Mouse (Mus musculus) testis, adult 2 months (tissue): Measurements from ENCODE around the gene Rabif. TPM values are rescaled to one million over a fixed set of nuclear protein-coding genes. Genes with fewer than 3 reads are reported as not detected.

Experiments used
- H3K27ac ChIP-seq: fragments of 200-500 bp; 2 replicates; pipeline ENCODE4 v1.5.1; 2012; ENCODE audit warnings: low read depth, low read length; ENCODE audit not compliant: control insufficient read depth, insufficient read depth
- H3K27me3 ChIP-seq: fragments of 200-500 bp; 2 replicates; pipeline ENCODE4 v1.6.1; 2012; ENCODE audit warnings: mild to moderate bottlenecking, low read length, moderate library complexity; ENCODE audit not compliant: control insufficient read depth, insufficient read depth
- H3K36me3 ChIP-seq: fragments of 200-500 bp; 2 replicates; pipeline ENCODE4 v1.6.1; 2012; ENCODE audit warnings: mild to moderate bottlenecking, low read length; ENCODE audit not compliant: control insufficient read depth, insufficient read depth
- H3K4me1 ChIP-seq: fragments of 200-500 bp; 2 replicates; pipeline ENCODE4 v1.6.1; 2012; ENCODE audit warnings: low read length; ENCODE audit not compliant: control insufficient read depth, insufficient read depth
- H3K4me3 ChIP-seq: fragments of 200-500 bp; 2 replicates; pipeline ENCODE4 v1.5.1; 2012; ENCODE audit warnings: low read depth, mild to moderate bottlenecking, low read length, moderate library complexity, mixed read lengths; ENCODE audit not compliant: control insufficient read depth
- CTCF ChIP-seq: fragments of 200-500 bp; IDR thresholded peaks from 2 replicates; pipeline ENCODE4 v1.5.1; 2012; ENCODE audit warnings: low read depth, mild to moderate bottlenecking, inconsistent platforms, low read length, moderate library complexity; ENCODE audit not compliant: control insufficient read depth, insufficient read depth, insufficient replicate concordance
- POLR2A ChIP-seq: fragments of 200-500 bp; IDR thresholded peaks from 2 replicates; pipeline ENCODE4 v1.6.1; 2012; ENCODE audit warnings: low read depth, mild to moderate bottlenecking, inconsistent platforms, low read length, moderate library complexity; ENCODE audit not compliant: control insufficient read depth
- polyA plus RNA-seq: library from polyadenylated mRNA; depleted of rRNA; stranded (reverse); fragments of >200 nt; gene quantifications from 2 replicates; pipeline ENCODE4 v1.2.3, GENCODE M21; 2012

The Rabif gene
- polyA plus RNA-seq, 1 experiment = 14.4 TPM

- no peaks in the 10 kb centered on the region for H3K36me3 ChIP-seq
- H3K27me3 ChIP-seq = no peaks in the 10 kb centered on the region
- TF ChIP-seq POLR2A = no peak
- TF ChIP-seq CTCF = no peak
- no peak overlapping the region for H3K27ac ChIP-seq
- H3K4me3 ChIP-seq = no peak overlapping the region
- no peaks in the 10 kb centered on the region; the same call in 1 of the 2 replicates for H3K4me1 ChIP-seq
These were observed 36.2 kb upstream of the Rabif start for GRCm38 (mm10) chr1:134458139-134458727.

- H3K4me1 ChIP-seq = no peaks in the 10 kb centered on the region
- no peak overlapping the region for H3K27ac ChIP-seq
- no peaks in the 10 kb centered on the region for H3K27me3 ChIP-seq
- TF ChIP-seq POLR2A (no peak), CTCF (no peak)
- H3K4me3 ChIP-seq = no peak overlapping the region
- no peaks in the 10 kb centered on the region for H3K36me3 ChIP-seq
These were observed 33.9 kb upstream of the Rabif start for GRCm38 (mm10) chr1:134460294-134461284.

- H3K36me3 ChIP-seq = peaks cover 1% of the 10 kb centered on the region
These were observed 9.8 kb upstream of the Rabif start for GRCm38 (mm10) chr1:134484623-134485022.

GRCm38 (mm10) chr1:134490903-134491801 lies 3.3 kb upstream of the Rabif start:
- Histone ChIP-seq H3K36me3 (no peaks in the 10 kb centered on the region; the same call in 1 of the 2 replicates), H3K27ac (no peak overlapping the region), H3K4me1 (no peaks in the 10 kb centered on the region), H3K4me3 (no peak overlapping the region), H3K27me3 (no peaks in the 10 kb centered on the region)
- TF ChIP-seq CTCF (no peak), POLR2A (no peak)

More at GRCm38 (mm10) chr1:134484623-134485022, 9.8 kb upstream of the Rabif start:
- Histone ChIP-seq H3K4me3 (no peak overlapping the region), H3K27me3 (no peaks in the 10 kb centered on the region), H3K27ac (no peak overlapping the region), H3K4me1 (no peaks in the 10 kb centered on the region)
- TF ChIP-seq CTCF = no peak

GRCm38 (mm10) chr1:134492276-134492675 lies 2.2 kb upstream of the Rabif start:
- Histone ChIP-seq H3K27ac (no peak overlapping the region), H3K4me3 (peak overlapping the region; percentile 17; the same call in 1 of the 2 replicates), H3K4me1 (no peaks in the 10 kb centered on the region), H3K27me3 (no peaks in the 10 kb centered on the region), H3K36me3 (no peaks in the 10 kb centered on the region; the same call in 1 of the 2 replicates)
- TF ChIP-seq POLR2A (no peak), CTCF (no peak)

GRCm38 (mm10) chr1:134493496-134493895 lies 952 bp upstream of the Rabif start:
- H3K27ac ChIP-seq = no peak overlapping the region
- H3K27me3 ChIP-seq = no peaks in the 10 kb centered on the region
- no peak overlapping the region for H3K4me3 ChIP-seq
- no peak for TF ChIP-seq POLR2A
- TF ChIP-seq CTCF = no peak
- H3K4me1 ChIP-seq = no peaks in the 10 kb centered on the region
- no peaks in the 10 kb centered on the region for H3K36me3 ChIP-seq
